Mouse (Mus musculus): ENCODE measurements around the gene 2310007B03Rik.
"Not testable (repeated sequence)": the region's sequence is repeated elsewhere in the genome, so short reads cannot be mapped to it uniquely, and the experiment has no call there.

The 2310007B03Rik gene

DNA sequence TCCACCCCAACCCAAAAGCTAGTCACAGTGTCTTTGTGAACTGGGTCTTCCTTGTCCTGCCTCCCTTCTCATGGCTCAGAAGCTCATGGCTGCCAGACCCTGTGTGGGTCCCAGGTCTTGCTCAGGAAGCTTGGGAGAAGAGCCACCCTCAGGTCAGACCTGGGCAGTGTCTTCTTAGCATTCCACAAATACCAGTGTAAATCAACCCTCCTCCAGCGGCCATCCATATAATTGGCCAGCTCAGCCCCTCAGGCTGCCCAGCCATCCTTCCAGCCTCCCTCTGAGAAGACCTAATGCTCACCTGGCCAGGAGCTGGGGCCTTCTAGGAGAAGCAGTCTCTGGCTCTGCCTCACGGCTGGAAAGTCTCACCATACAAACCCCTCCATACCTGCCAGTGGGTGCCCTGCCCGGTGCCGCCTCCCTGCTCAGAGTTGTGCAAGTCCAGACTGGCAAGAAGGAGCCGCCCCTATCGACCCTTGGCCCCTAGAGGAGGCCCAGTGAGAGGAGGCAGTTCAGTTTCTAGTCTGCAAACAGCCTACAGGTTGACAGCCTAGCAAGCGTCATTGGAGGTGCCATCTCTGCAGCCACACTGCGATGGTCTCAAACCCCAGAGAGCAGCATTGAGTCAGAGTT is at the start of gene 2310007B03Rik:
Gene 2310007B03Rik (minus strand): TSS at position 448 of the 633 bp plus-strand sequence.
- in situ Hi-C loops (cut with MboI; ENCODE audit: unreplicated experiment in 2 of 2), result no loop called here

DNA sequence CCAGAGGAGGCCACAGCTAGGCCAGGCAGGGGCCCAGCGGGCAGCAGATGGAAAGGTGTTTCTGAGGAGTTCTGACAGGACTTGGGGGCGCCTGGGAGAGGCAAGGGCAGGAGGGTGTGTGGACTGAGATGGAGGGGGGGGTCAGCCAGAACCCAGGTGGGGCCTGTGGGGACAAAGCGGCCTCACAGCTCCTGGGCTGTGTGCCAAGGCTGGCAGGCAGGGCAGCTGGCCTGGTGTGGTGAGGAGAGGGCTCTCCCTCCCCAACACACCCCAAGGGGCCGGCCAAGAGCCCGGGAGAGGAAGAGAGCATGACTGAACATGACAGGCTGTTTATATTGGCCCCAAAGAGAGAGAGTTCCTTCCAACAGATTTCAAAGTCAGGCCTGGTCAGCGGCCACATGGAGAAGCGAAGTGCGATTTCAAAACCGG is 49.5 kb upstream of the 2310007B03Rik start:
- in situ Hi-C loops (cut with MboI; ENCODE audit: unreplicated experiment in 2 of 2), result no loop called here

DNA sequence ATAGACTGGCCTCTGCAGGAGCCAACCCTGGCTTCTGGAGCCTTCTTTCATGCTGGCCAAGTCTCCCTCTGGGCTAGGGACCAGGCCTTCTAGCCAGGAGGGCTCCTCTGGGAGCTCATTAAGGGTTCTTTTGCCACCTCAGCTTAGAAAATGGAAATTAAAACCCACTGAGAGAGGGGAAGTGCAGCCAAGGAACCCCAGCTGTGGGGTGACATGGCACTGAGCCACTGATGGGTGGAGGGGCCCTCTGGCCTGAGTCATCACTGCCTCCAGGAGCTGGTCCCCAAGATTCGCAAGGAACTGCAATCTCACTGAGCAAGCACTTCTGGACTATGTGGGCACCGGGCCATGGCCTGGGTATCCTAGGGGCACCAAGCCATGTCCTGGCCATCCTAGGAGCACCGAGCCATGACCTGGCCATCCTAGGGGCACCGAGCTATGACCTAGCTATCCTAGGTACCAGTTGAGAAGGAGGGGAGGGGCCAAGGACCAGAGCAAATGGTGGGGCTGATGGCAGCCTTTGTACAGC is 46.9 kb upstream of the 2310007B03Rik start:
- in situ Hi-C loops (cut with MboI; ENCODE audit: unreplicated experiment in 2 of 2), result no loop called here

DNA sequence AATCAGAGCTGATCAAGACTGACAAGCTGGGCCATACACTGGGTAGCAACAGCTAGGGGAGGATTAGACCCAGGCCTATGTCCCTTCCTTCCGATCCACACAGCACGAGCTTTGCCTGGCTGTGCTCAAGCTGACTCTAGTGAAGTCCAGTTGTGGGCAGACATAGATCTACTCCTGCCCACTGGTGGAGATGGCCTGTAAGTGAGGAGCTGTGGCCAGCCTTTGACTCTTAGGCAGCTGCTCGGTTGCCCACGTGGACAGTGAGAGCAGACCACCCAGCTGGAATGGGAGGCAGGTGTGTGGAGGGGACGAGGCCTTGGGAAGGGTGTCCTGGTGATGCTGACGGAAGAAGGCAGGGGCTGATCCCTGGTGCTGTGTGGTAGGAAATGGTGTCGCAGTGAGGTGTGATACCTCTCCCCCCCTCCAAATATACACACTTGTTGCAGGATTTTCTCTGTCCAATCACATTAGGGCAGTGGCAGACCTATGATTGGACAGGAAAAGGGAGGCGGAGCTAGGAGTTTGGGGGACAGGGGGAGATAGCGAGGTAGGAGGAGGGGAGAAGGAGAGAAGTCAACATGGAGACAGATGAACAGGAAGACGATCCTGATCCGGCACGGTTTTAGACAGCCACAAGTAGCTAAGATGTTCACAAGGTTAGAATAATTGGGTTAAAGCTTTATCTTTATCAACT is 45.7 kb upstream of the 2310007B03Rik start:
- in situ Hi-C loops (cut with MboI; ENCODE audit: unreplicated experiment in 2 of 2), result no loop called here

DNA sequence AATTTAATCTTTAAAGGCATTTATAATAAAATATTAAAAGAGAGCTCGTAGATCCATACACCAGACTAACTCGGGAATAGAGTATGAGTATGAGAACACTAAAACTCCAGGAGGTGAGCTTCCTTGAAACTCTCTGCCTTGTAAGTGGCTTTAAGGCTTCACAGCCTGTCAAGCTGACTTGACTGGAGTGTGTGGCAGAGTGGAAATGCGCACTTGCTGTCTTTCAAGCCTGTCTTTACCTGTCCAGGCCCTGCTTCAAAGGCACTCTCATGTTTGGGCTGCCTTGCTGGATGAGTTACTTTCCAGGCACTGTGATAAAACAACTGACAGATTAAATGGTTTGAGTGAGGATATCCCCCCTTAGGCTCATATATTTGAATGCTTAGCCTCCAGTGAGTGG is 37.2 kb upstream of the 2310007B03Rik start:
- in situ Hi-C loops (cut with MboI; ENCODE audit: unreplicated experiment in 2 of 2), result no loop called here

DNA sequence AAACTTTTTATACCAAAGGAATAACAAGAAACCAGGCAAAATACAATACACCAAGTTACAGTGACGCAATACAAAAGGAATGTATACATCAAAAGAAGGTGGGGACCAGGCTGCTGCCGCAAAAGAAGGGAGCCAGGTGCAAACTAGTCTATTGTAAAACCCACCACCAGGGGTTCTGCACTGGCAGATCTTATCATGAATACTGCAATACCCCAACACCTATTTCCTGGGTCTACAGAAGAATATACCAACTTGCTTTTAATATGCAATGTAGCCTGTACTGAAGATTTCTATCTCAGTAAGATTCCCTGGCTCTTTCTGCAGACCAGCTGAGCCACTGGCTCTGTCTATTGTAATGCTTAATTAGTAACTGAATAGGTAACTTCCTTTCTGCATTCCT is 36.7 kb upstream of the 2310007B03Rik start:
- in situ Hi-C loops (cut with MboI; ENCODE audit: unreplicated experiment in 2 of 2), result not testable (repeated sequence)

DNA sequence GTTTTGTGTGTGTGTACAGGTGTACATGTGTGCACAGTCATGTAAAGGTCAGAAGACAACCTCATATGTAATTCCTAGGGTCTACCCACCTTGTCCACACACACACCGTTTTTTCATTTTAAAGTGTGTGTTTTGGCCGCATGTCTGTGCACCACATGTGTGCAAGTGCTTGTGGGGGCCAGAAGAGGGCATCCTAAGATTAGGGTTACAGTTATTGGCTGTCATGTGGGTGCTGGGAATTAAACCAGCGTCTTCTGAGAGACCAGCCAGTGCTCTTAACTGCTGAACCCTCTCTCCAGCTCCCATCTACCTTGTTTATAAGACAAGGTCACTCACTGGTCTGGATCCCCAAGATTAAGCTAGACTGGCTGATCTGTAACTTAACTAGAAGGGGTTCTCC is 34.2 kb upstream of the 2310007B03Rik start:
- in situ Hi-C loops (cut with MboI; ENCODE audit: unreplicated experiment in 2 of 2), result no loop called here

DNA sequence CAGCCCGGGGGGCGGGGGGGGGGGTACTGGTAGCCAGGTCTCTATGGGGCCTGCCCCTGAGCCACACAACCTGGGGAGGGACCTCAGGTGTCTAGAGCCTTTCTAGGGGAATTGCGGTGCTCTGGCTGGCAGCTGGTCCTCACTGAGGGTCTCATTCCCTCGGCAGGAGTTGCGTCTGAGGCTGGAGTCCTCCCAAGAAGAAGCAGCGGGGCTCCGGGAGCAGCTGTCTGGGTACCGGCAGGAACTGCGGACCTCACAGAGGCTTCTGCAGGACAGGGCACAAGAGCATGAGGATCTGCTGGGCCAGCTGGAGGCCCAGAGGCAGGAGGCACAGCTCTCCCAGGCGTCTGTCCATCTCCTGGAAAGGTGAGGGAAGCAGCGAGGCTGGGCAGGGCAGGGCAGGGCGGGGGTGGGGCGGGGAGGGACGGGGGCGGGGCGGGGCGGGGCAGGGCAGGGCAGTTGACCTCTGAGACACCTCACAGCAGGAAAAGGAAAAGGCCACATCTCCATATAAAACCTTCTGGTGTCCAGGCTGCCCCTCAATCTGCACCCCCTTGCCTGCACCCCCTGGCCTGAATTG is 30.1 kb upstream of the 2310007B03Rik start:
- in situ Hi-C loops (cut with MboI; ENCODE audit: unreplicated experiment in 2 of 2), result no loop called here

DNA sequence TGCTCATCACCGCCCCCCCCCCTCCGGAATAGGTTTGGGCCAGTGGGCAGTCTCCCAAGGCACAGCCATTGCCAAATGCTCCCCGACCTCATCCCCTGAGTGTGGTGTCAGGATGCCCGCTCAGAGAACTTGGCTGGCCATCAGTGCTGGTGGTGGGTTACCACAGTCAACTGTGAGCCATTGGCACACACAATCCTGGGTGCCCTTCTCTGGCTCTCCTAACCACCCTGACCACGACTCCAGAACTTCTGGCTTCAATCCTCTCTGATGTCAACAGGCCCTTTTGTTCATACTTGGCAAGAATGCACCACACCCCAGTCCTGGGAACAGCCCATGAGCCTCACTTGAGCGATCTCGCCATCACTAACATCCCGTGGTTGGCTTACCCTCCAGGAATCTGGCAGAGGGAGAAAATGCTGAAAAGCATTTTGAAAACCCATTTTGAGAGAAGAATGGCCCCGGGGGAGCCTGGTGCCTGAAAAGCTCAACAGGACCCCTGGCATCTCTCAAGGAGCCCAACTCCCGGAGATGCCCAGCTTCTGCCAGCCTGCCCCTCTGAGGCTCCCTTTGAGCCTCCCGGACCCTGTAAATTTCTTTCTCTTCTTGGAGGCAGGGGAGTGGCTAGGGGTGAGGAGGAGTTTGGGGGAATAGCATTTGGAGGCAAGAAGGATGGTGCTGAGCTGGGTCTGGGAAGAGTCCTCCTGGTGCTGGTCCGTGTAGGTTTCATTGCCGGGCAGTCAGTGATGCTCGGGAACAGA is 23.5 kb upstream of the 2310007B03Rik start:
- in situ Hi-C loops (cut with MboI; ENCODE audit: unreplicated experiment in 2 of 2), result no loop called here

DNA sequence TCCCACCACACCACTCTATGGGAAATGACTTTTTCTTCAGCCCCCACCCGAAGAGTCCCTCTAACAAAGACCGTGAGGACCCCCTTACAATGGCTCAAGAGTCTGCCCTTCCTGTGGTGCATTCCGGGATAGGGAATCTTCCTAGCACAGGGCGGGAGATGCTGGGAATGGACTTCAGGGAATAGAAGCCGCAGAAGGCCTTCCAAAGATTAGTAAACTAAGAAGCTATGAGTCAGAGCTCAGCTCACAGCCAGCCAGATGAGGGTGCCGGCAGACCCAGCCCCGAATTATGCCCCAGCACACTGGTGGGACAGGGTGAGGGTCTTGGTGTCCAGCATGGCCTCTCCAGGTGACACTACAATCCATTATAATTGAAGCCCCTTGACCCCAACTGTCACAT is 21.5 kb upstream of the 2310007B03Rik start:
- in situ Hi-C loops (cut with MboI; ENCODE audit: unreplicated experiment in 2 of 2), result no loop called here

DNA sequence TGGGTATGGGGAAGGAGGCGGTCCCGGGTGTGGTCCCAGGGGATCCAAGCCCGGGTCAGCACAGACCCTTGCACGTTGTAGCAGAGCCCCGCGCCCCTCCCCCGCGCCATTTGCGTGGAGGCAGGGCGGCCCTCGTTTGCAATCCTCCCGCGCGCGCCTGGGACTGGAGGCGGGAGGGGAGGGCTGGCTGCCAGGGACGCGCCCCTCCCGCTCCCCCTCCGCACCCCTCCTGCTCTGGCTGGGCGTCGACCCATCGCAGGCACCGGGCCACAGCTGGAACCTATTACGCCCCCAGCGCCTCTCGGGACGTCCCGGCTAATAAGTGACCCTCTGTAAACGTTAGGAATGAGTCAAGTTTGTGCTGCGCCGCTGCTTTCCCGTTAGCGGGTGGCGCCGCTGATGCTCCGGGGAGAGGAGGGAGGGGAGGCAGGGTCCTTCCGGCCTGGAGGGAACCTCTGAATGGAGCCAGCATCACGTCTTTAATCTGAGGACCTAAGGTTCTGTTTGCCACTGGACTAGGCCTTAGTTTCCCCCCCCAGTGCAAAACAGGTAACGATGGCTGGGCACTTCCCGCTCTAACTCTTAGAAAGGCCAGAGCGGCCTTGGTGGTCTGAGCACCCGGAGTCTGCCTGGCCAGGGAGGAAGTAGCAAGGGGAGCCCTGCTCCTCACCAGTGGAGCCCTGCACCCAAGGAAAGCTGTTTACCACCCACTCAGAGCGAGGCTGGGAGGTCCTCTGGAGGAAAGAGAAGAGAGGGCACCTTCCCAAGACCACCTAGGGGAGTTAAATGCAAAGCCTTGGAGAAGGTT is 16.0 kb upstream of the 2310007B03Rik start:
- in situ Hi-C loops (cut with MboI; ENCODE audit: unreplicated experiment in 2 of 2), result loop anchor here (5.0 to 10.0 kb wide), 4 partner anchors 168 to 548 kb away; partner anchors contain the start of genes Pask (in 1 of the 2) and Ppp1r7 (in 1 of the 2)

DNA sequence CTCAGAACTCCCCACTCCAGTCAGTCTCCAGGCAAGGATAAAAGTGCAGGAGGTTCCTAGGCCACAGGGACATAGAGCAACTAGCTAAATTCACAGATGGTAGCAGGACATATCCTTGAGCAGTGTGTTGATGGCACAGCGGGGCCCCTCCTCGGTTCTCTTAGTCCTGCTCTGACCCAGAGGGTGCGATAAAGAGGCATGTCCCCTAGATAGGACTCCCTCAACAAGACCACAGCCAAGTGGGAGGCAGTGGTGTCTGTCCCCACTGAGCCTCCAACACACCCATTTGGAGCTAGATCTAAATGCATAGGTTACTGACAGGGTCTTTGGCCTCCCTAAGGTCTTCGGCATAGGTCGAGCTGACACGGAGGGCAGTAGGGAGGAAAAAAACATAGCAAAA is 15.1 kb upstream of the 2310007B03Rik start:
- in situ Hi-C loops (cut with MboI; ENCODE audit: unreplicated experiment in 2 of 2), result loop anchor here (5.0 to 10.0 kb wide), 4 partner anchors 169 to 549 kb away; partner anchors contain the start of genes Pask (in 1 of the 2) and Ppp1r7 (in 1 of the 2)

DNA sequence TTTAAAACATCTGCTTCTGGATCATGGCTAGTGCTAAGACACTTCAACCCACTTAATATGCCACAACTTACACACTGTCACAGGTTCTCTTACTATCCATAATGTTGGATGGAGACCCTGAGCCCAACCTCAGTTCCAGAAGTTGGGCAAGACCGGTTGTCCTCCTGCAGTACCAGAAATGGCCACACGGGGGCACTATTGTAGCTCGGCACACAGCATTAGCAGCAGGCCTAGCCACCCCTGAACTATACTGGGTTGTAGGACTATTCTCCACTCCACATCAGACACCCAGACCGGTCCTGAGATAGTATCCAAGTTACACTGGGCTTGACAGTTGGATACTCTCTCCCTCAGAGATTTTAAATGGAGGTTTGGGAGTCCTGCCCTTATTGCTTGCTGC is 13.7 kb upstream of the 2310007B03Rik start:
- in situ Hi-C loops (cut with MboI; ENCODE audit: unreplicated experiment in 2 of 2), result loop anchor here (5.0 to 10.0 kb wide), 4 partner anchors 170 to 550 kb away; partner anchors contain the start of genes Pask (in 1 of the 2) and Ppp1r7 (in 1 of the 2)

DNA sequence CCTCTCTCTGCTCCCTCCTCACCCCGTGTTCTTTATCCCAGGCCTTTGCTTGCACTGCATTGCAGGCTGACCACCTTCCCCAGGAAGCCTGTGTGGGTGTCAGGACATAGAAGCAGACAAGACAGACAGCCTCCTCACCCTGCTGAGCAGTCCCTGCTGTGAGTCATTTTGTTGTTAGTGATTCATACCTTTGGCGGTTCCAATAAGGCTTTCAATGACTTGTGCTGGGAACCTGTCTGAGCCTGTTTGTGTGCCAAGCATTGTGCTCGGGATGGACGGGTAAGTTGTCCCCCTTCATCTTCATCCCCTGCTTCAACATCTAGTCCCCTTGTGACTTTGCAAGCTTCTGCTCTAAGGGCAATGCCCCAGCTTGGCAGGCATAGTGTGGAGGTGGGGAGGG is 12.9 kb upstream of the 2310007B03Rik start:
- in situ Hi-C loops (cut with MboI; ENCODE audit: unreplicated experiment in 2 of 2), result loop anchor here (5.0 to 10.0 kb wide), 4 partner anchors 171 to 551 kb away; partner anchors contain the start of genes Pask (in 1 of the 2) and Ppp1r7 (in 1 of the 2)

DNA sequence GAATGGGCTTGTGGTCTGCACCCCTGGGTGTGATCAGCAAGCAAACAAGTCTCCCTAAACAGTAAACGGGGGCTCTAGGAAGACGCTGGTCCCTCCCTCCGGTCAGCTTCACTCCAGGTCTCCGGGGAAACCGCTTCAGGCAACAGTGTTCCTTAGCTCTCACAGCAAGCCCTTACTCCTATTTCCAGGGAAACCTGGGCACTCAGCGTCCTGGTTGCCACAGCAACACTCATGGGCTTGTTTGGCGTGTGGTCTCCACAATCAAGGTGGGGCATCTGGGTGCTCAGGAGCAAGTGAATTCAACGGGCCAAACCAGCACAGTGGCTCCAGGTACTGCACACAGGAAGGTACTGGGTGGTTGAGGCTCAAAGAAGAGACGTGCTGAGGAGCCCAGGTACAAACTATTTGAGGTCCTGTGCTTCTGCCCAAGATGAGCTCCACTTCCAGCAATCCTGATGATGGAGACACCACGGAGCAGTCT is 7.6 kb upstream of the 2310007B03Rik start, which contains the start of gene Crocc2:
Gene Crocc2 (plus strand): TSS at position 431 of the 481 bp plus-strand sequence.
- in situ Hi-C loops (cut with MboI; ENCODE audit: unreplicated experiment in 2 of 2), result no loop called here

DNA sequence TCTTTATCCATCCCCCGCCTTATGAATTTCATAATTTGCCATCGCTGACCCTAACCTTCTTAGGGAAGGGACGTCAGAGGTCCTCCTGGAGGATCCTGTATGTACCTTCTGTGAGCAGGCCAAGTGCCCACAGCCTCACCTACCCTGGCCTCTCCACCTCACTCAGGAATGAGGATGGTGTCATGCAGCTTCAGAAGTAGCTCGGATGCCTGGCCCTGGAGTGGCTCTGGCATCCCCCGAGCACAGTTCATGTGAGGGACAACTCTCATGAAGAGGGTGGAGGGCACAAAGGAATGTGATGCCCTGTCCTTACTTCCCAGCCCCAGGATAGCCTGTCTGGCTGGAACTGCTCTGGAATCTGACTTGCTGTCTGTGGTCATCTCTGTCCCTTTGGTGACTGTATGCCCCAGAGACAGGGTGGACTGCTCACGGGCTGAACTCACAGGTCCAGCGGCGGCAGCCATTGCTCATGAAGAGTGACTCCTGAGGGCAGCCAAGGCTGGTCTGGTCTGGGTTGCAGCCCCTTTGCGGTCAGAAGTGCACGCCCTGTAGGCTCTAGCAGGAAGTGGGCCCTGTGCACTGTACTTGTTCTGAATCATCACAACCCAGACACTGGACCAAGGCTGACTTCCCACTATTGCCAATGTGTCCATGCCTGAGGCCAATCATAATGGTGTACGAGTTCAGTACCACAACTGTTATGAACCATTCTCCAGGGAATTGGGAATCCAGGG is 5.8 kb upstream of the 2310007B03Rik start:
- in situ Hi-C loops (cut with MboI; ENCODE audit: unreplicated experiment in 2 of 2), result no loop called here

DNA sequence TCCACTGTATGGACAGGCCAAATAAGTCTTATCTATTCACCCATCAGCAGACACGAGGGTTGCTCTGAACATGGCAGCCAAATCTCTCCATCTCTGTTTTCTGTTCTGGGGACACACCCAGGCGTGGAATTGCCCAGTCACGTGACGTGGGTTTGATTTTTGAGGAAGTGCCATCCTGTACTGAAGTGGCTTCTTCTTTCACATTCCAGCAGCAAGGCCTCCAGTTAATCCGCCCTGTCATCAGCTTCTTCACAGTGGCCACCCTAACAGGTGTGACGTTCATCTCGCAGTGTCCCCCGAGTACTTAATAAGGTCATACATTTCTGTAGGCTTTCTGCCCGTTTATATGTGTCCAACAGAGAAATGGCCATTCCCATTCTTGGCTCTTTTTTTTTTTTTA is 4.7 kb upstream of the 2310007B03Rik start:
- in situ Hi-C loops (cut with MboI; ENCODE audit: unreplicated experiment in 2 of 2), result no loop called here

DNA sequence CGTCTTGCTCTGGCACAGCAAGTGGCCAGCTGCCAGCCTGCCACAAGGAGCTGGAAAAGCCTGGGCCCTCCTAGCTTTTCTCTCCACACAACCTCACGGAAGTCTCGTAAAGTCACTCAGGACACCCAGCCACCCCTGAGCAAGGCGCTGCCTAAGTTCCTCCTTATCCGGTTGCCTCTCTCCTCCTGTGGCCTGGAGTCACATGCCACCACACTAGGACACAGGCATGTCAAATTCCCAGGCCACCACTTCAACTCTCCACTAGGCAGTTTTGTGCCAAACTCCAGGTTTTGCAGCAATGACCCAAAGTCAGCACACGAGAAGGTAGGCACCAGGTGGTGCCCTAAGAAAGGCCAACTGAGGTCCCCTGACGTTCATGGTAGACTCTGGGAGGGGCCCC is 1.8 kb upstream of the 2310007B03Rik start:
- in situ Hi-C loops (cut with MboI; ENCODE audit: unreplicated experiment in 2 of 2), result no loop called here

DNA sequence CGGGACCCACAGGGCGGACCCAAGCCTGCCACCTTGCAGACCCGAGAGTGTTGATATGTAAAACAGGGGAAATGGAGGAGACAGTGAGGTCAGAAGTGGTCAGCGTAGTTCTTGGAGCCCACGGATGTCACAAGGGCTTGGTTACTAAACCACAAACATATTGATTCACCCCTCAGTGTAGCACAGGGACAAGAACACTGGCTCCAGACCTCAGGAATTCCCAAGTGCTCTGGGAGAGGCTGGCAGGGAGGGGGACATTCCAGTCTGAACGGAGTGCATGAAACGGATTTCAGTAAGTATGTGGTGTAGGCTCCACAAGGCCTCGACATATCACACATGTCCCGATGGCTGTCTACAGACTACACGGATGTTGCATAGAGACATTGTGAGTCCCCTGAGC is 1.2 kb upstream of the 2310007B03Rik start:
- in situ Hi-C loops (cut with MboI; ENCODE audit: unreplicated experiment in 2 of 2), result no loop called here

All from v-Abl transformed pro-B cells (cell line).